Mouse (Mus musculus) limb, embryonic 12.5 days (tissue): ENCODE measurements around the gene Arvcf. TPM values are rescaled to one million over a fixed set of nuclear protein-coding genes. Genes with fewer than 3 reads are reported as not detected.

ENCODE experiments used
- ATAC-seq: fragments of 200-750 bp; cut with Nextera tagmentation; 2 replicates; pipeline ENCODE4 v1.8.0; 2017; ENCODE audit warnings: low read depth, moderate TSS enrichment; ENCODE audit not compliant: insufficient number of reproducible peaks, insufficient read depth, low FRiP score, low TSS enrichment
- H3K27ac ChIP-seq: fragments of 300-500 bp; sonication (generic); 2 replicates; pipeline ENCODE4 v1.5.1; 2016; ENCODE audit warnings: mild to moderate bottlenecking, moderate library complexity
- H3K27me3 ChIP-seq: fragments of 300-500 bp; sonication (generic); 2 replicates; pipeline ENCODE4 v1.6.1; 2016; ENCODE audit warnings: mild to moderate bottlenecking, moderate library complexity
- H3K36me3 ChIP-seq: fragments of 300-500 bp; sonication (generic); 2 replicates; pipeline ENCODE4 v1.6.1; 2016; ENCODE audit warnings: mild to moderate bottlenecking, moderate library complexity
- H3K4me1 ChIP-seq: fragments of 300-500 bp; sonication (generic); replicated peaks from 2 replicates; pipeline ENCODE4 v1.6.1; 2016
- H3K4me2 ChIP-seq: fragments of 300-500 bp; sonication (generic); 2 replicates; pipeline ENCODE4 v1.6.1; 2016; ENCODE audit warnings: mild to moderate bottlenecking, moderate library complexity
- H3K4me3 ChIP-seq: fragments of 300-500 bp; sonication (generic); replicated peaks from 2 replicates; pipeline ENCODE4 v1.5.1; 2016; ENCODE audit warnings: mild to moderate bottlenecking
- H3K9ac ChIP-seq: fragments of 300-500 bp; sonication (generic); replicated peaks from 2 replicates; pipeline ENCODE4 v1.6.1; 2016; ENCODE audit warnings: mild to moderate bottlenecking, moderate library complexity
- H3K9me3 ChIP-seq: fragments of 300-500 bp; sonication (generic); 2 replicates; pipeline ENCODE4 v1.6.1; 2016; ENCODE audit warnings: mild to moderate bottlenecking, moderate library complexity
- WGBS: fragments of 180-500 bp; shearing (Covaris S2); methylation state at CpG from one replicate; pipeline ENCODE4 v1.1.7; 2016; 5-methylcytosine and 5-hydroxymethylcytosine counted together
- polyA plus RNA-seq: library from polyadenylated mRNA; unstranded; fragments of >200 nt; fragmentation: Nextera tagmentation; extraction: Ambion mirVana; gene quantifications from 2 replicates; pipeline ENCODE4 v1.2.1, GENCODE M21; 2016

Arvcf gene
- polyA plus RNA-seq, 1 experiment from 2014 or later: 46.3 TPM

GRCm38 (mm10) chr16:18425475-18426214 is 77.7 kb downstream of the Arvcf start:
- Histone ChIP-seq H3K9ac (peak overlapping the region; percentile 86), H3K4me2 (peak overlapping the region; percentile 83), H3K4me1 (peaks cover 26% of the 10 kb centered on the region), H3K4me3 (peak overlapping the region; percentile 89), H3K36me3 (peaks cover 29% of the 10 kb centered on the region), H3K27me3 (no peaks in the 10 kb centered on the region), H3K27ac (peak overlapping the region; percentile 76), H3K9me3 (no peaks in the 10 kb centered on the region)
- ATAC-seq: no peak
- WGBS: 19% methylated on average over 10 of the region's 10 CpGs

DNA sequence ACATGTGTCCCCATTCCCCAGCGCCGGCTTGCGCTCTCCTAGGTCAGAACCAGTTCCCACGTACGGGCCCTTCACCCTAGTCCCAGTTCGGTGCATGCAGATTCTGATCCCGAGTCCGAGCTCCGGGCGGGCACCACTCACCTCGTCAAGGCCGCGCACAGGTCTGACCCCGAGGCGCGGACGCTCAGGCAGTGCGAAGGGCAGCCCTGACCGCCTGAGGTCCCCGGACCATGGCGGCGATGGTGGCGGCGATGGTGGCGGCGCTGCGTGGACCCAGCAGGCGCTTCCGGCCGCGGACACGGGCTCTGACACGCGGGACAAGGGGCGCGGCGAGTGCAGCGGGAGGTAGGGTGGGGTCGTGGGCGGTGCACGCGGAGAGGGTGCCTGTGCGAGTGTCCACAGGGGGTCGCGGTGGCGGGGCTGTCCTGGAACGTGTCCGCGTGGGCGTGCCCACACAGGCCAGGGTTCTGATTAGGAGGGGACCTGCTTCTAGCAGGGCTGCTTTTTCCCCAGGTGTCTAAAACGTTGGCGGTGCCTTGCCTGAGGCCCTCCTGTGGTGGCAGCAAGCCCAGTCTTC is 78.3 kb downstream of the Arvcf start, which contains the start of gene Txnrd2:
TSS of gene Txnrd2 (plus strand) at position 170 of the 577 bp plus-strand sequence.
- peak; percentile 66 for ATAC-seq
- Histone ChIP-seq H3K27me3 (no peaks in the 10 kb centered on the region), H3K9ac (peak within 1 kb of the TSS; percentile 86), H3K9me3 (no peaks in the 10 kb centered on the region), H3K36me3 (peaks cover 24% of the 10 kb centered on the region; the same call in 1 of the 2 replicates), H3K4me1 (peaks cover 26% of the 10 kb centered on the region), H3K4me2 (peak within 1 kb of the TSS; percentile 83), H3K27ac (peak within 1 kb of the TSS; percentile 76), H3K4me3 (peak within 1 kb of the TSS; percentile 89)
- under 1% methylated on average over 52 of the region's 52 CpGs for WGBS

DNA sequence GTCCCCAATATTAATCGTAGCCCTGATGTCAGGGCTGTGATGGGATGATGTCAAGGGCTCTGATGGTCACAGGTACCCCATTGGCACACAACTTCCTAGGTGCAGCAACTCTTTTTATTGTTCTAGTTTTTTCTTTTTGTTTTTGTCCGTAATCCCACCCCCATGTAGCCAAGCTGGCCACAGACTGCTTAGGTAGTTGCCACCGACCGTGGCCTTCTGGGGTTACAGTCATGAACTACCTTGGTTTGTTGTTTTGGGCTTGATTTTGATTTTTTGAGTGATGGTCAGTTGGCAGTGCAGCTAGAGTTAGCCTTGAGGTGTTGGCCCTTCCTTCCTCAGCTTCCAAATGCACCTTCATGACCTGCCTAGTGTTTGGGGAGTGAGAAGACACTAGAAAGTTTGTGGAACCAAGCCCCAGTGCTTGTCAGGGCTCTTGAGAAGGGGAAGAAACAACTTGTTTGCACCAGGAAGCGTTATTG is 78.9 kb downstream of the Arvcf start, which contains the start of gene Comt:
TSS of gene Comt (minus strand) at position 51 of the 479 bp plus-strand sequence.
- peak within 1 kb of the TSS; percentile 83 for H3K4me2 ChIP-seq
- H3K4me1 ChIP-seq: peaks cover 26% of the 10 kb centered on the region
- 51% methylated on average over 5 of the region's 5 CpGs for WGBS
- H3K27ac ChIP-seq: peak within 1 kb of the TSS; percentile 76
- H3K27me3 ChIP-seq: no peaks in the 10 kb centered on the region
- H3K9me3 ChIP-seq: no peaks in the 10 kb centered on the region
- no peak for ATAC-seq
- H3K9ac ChIP-seq: peak within 1 kb of the TSS; percentile 86
- peaks cover 20% of the 10 kb centered on the region; the same call in 1 of the 2 replicates for H3K36me3 ChIP-seq
- peak within 1 kb of the TSS; percentile 89 for H3K4me3 ChIP-seq

GRCm38 (mm10) chr16:18428011-18428515 is 80.1 kb downstream of the Arvcf start:
- Histone ChIP-seq H3K27me3 (no peaks in the 10 kb centered on the region), H3K36me3 (peaks cover 8% of the 10 kb centered on the region; the same call in 1 of the 2 replicates), H3K9ac (no peak overlapping the region), H3K4me1 (peaks cover 26% of the 10 kb centered on the region), H3K4me2 (no peak overlapping the region), H3K4me3 (no peak overlapping the region), H3K9me3 (no peaks in the 10 kb centered on the region), H3K27ac (no peak overlapping the region)
- WGBS: 86% methylated on average over 5 of the region's 5 CpGs
- no peak for ATAC-seq

- H3K9me3 ChIP-seq: no peaks in the 10 kb centered on the region
- ATAC-seq: no peak
- no peak overlapping the region for H3K9ac ChIP-seq
- H3K4me3 ChIP-seq: no peak overlapping the region
- 89% methylated on average over 7 of the region's 7 CpGs for WGBS
- no peak overlapping the region for H3K27ac ChIP-seq
- H3K4me2 ChIP-seq: no peak overlapping the region
- H3K36me3 ChIP-seq: peaks cover 3% of the 10 kb centered on the region; the same call in 1 of the 2 replicates
- peaks cover 26% of the 10 kb centered on the region for H3K4me1 ChIP-seq
- H3K27me3 ChIP-seq: no peaks in the 10 kb centered on the region
These were observed 80.6 kb downstream of the Arvcf start for GRCm38 (mm10) chr16:18428516-18429042.

DNA sequence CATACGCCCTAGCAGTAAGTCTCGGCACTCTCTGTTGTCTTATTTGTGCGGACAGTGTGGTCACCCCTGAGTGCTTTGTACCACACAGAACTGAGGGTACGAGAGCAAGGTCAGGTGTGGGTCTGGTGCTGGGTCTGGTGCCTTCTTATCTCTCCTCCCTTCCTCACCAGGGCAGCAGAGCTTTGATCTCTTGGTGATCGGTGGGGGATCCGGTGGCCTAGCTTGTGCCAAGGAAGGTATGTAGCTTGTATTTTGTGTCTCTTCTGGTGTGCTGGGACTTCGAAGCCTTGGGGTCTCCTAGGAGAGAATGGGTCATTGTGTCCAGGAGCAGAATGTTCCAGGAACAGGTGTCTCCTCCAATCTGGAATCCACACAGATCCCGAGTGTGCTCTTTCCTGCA is 81.7 kb downstream of the Arvcf start:
- Histone ChIP-seq H3K9me3 (0 out of 2 replicates have a peak, but pooled peaks cover under 1% of the 10 kb centered on the region), H3K9ac (no peak overlapping the region), H3K27ac (no peak overlapping the region), H3K4me2 (no peak overlapping the region), H3K27me3 (no peaks in the 10 kb centered on the region), H3K4me3 (no peak overlapping the region), H3K36me3 (peaks cover 1% of the 10 kb centered on the region; the same call in 1 of the 2 replicates), H3K4me1 (peaks cover 16% of the 10 kb centered on the region)
- 90% methylated on average over 8 of the region's 8 CpGs for WGBS
- no peak for ATAC-seq

GRCm38 (mm10) chr16:18430641-18431212 is 82.7 kb downstream of the Arvcf start:
- no peak for ATAC-seq
- Histone ChIP-seq H3K9ac (no peak overlapping the region), H3K36me3 (peaks cover 11% of the 10 kb centered on the region; the same call in 1 of the 2 replicates), H3K4me3 (no peak overlapping the region), H3K4me1 (peaks cover 6% of the 10 kb centered on the region), H3K27me3 (no peaks in the 10 kb centered on the region), H3K27ac (no peak overlapping the region), H3K9me3 (0 out of 2 replicates have a peak, but pooled peaks cover 5% of the 10 kb centered on the region), H3K4me2 (no peak overlapping the region)
- 60% methylated on average over 8 of the region's 8 CpGs for WGBS

- no peaks in the 10 kb centered on the region for H3K27me3 ChIP-seq
- H3K9ac ChIP-seq: no peak overlapping the region
- H3K4me1 ChIP-seq: no peaks in the 10 kb centered on the region
- WGBS: 93% methylated on average over 5 of the region's 5 CpGs
- H3K9me3 ChIP-seq: 0 out of 2 replicates have a peak, but pooled peaks cover 5% of the 10 kb centered on the region
- no peak overlapping the region for H3K4me3 ChIP-seq
- no peak for ATAC-seq
- H3K36me3 ChIP-seq: peaks cover 27% of the 10 kb centered on the region; the same call in 1 of the 2 replicates
- H3K27ac ChIP-seq: no peak overlapping the region
- no peak overlapping the region for H3K4me2 ChIP-seq
These were observed 85.4 kb downstream of the Arvcf start for GRCm38 (mm10) chr16:18433341-18433920.

DNA sequence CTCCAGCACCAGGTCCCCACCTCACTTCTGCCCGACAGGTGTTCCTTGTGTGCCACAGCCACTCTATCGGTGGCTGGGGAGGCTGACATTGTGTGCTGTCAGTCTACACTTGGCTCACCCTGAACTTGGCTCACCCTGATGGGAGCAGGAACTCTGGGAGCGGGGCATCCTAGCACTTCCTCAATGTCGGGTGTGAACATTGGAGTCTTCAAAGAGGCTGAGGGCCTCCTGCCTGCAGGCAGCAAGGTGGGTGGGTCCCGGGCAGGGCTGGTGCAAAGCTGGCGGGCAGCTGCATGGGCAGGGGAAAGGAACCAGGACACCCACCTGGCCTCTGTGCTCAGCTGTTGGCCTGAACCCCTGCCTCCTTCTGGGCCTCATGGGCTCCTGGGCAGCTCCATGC is 88.1 kb downstream of the Arvcf start:
- no peak overlapping the region for H3K27ac ChIP-seq
- 0 out of 2 replicates have a peak, but pooled peaks cover 5% of the 10 kb centered on the region for H3K9me3 ChIP-seq
- H3K4me3 ChIP-seq: no peak overlapping the region
- peaks cover 33% of the 10 kb centered on the region; the same call in 1 of the 2 replicates for H3K36me3 ChIP-seq
- no peaks in the 10 kb centered on the region for H3K27me3 ChIP-seq
- no peak overlapping the region for H3K4me2 ChIP-seq
- no peak overlapping the region for H3K9ac ChIP-seq
- ATAC-seq: 0 out of 2 replicates have a peak, but pooled peaks have one; percentile 20
- no peaks in the 10 kb centered on the region for H3K4me1 ChIP-seq
- WGBS: 85% methylated on average over 6 of the region's 6 CpGs

DNA sequence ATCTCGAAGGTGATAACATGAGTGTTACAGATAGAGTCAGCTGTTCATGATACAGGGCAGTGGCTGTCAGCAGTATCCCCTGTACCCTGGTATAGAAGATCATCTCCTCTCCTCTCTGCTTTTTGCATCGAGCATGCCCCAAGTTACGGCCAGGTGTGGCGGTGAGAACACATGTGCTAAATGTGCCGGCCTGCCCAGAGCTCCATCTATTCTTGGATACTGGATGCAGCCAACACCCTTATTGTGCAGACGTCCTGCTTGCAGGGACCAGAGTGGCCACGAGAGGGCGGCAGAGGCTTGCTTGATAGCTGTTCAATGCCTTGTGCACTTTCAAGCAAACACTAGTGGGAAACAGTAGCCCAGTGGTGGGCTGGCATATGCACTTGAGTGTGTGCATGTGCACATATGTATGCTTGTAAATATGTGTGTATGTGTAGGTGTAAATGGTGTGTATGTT is 95.4 kb downstream of the Arvcf start:
- Histone ChIP-seq H3K4me2 (no peak overlapping the region), H3K36me3 (peaks cover 21% of the 10 kb centered on the region), H3K27me3 (no peaks in the 10 kb centered on the region), H3K4me3 (no peak overlapping the region), H3K4me1 (peaks cover 14% of the 10 kb centered on the region), H3K9me3 (no peaks in the 10 kb centered on the region), H3K27ac (no peak overlapping the region), H3K9ac (no peak overlapping the region)
- ATAC-seq: peak; percentile 64; the same call in 1 of the 2 replicates
- WGBS: 20% methylated on average over 8 of the region's 8 CpGs
